Mouse (Mus musculus): ENCODE measurements around the gene Taar8c.
"Not testable (repeated sequence)": the region's sequence is repeated elsewhere in the genome, so short reads cannot be mapped to it uniquely, and the experiment has no call there.

Gene Taar8c

DNA sequence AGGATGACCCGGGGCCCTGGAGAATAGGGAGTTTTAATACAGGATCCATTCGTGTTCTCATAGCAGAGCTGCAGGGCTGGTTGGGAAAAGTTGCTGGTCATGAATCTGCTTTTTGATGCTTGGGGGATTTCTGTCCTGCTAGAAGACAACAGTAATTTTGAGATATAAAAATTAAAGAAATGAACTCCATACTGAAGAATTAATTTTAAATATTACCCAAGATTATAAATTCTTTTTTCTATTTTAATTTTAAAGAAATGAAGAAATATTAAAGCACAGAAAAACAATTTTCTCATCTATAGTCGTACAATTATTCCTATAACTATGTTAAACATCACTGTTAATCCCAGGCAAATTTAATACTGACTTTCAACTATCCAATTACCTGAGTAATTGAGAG is at the start of gene Taar8c:
Gene Taar8c, minus strand, starts transcription at position 101 of the 400 bp plus-strand sequence.
- not testable (repeated sequence) for DNase-seq (ENCODE audit: low spot score)

- no peak for DNase-seq (ENCODE audit: low spot score)
Measured at GRCm38 (mm10) chr10:24150086-24150485, 48.4 kb upstream of the Taar8c start.

GRCm38 (mm10) chr10:24149135-24149781 is 47.5 kb upstream of the Taar8c start, which contains the start of gene Stx7:
TSS of gene Stx7 (plus strand) at chr10:24149302.
- peak; percentile 61 for DNase-seq (ENCODE audit: low spot score)

GRCm38 (mm10) chr10:24142735-24143134 is 41.0 kb upstream of the Taar8c start:
- DNase-seq (ENCODE audit: low spot score): no peak

DNA sequence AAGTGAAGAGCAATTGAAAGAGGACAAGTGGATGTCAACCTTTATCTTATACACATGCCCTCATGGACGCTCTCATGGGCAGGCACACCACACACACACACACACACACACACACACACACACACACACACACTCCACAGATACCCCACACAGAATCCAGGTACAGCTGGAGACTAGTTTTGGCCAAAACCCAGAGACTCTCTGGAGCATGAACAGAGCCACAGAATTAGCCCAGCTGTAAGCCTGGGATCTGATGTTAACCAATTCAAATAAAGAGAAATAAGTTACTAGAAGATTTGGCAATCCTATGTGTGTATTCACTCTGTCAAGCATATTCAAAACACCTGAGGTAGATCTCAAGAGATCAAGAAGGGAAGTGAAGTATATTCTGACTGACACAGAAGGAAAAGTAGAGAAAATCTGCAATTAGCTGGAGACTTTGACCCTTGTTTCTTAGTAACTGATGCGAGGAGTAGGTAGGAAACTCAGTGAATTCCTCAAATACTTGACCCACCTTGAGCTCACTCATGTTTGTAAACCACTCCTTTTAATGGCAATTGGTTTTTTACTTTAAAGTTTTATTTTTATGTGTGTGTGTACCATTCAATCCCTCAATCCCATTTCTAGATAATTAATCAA is 37.0 kb upstream of the Taar8c start:
- no peak for DNase-seq (ENCODE audit: low spot score)

GRCm38 (mm10) chr10:24134071-24134645 is 32.4 kb upstream of the Taar8c start:
- DNase-seq (ENCODE audit: low spot score): no peak

DNA sequence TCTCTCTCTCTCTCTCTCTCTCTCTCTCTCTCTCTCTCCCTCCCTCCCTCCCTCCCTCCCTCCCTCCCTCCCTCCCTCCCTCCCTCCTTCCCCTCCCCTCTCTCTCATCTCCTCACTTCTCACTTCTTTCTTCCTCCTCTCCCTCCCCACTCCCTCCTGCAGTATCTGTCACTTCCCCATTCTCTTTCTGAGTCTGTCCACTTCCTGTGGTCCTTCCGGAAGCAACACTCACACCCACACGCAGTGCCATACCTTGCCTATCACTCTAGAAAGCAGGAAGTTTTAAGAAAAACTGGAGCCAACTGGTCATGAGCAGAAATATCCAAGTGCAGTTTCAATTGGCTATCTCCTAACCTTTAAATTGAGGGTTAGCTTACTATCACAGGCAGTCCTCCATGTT is 31.4 kb upstream of the Taar8c start:
- DNase-seq (ENCODE audit: low spot score): no peak

GRCm38 (mm10) chr10:24132273-24132672 is 30.6 kb upstream of the Taar8c start:
- no peak for DNase-seq (ENCODE audit: low spot score)

DNA sequence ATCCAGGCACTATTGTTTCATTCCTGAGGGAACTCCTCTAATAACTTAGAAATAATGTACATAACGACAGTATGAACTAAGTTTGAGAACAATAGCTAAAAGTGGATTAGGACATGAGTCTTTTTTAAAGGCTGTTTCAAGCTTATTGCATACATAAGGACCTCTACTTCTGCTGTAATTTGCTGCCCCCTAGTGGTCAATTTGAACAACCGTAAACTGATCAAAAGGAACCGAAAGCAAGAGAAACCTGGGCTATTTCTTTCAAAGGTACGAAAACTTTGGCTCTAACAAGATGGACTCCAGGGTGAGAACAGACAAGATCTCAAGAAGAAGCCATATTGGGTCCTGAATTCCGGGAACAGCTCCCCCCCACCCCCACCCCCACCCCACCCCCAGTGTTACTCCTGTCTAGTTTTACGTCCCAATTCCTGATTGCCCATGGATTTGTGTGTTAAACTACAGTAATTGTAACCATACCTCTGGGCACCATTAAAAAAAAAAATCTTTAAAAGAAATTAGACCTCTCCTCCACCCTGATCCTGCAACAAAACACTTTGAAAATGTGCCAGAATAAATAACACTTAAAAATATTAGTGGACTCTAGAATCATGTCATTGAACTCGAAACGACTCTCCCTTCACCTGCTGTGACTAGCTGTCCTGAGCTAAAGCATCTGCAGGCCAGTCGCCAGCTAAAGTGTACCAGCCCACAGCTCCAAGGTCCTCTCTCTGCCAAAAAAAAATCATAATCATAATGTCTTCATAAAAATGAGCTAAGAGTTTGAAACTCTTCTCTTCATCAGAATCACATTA is 29.9 kb upstream of the Taar8c start:
- DNase-seq (ENCODE audit: low spot score): no peak

DNA sequence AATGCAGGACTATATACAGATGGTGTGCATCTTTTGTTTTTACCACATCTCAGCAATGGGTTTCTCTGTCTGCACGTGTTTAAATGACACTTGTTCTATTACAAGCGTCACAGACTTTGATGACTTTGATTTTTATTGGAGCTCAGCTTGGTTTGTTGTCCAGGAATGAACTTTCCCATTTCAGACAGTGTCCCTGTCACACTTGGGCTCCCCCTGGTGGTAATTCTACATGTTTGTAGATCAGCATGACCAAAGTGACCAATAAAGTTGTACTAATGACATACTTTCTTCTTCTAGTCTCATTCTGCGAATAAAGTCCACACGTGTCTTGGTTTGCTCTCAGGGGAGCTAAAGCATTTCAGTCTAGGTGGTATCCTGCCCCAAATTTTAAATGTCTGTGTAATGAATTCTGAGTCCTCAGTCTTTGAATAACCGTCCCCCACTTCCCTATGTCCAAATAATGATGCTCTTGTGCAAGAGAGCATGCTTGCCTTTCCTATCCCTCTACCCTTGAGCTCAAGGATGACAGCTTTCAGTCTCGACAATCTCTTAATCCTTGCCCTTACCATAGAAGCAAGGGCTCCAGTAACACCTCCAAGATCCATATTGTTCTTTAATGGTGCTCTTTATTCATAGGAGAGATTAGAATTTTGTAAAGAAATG is 9.5 kb upstream of the Taar8c start:
- no peak for DNase-seq (ENCODE audit: low spot score)

DNA sequence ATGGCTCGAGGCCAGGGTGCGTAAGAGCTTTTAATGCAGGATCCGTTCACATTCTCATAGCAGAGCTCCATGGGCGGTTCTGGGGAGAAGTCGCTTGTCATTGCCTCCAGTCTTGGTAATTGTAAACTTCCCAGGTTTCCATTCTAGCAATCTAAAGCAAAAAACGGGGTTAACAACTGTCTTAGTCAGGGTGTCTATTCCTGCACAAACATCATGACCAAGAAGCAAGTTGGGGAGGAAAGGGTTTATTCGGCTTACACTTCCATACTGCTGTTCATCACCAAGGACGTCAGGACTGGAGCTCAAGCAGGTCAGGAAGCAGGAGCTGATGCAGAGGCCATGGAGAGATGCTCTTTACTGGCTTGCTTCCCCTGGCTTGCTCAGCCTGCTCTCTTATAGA is 7.7 kb upstream of the Taar8c start, which contains the start of gene Taar9:
Gene Taar9, minus strand, starts transcription at position 101 of the 400 bp plus-strand sequence.
- DNase-seq (ENCODE audit: low spot score): not testable (repeated sequence)

DNA sequence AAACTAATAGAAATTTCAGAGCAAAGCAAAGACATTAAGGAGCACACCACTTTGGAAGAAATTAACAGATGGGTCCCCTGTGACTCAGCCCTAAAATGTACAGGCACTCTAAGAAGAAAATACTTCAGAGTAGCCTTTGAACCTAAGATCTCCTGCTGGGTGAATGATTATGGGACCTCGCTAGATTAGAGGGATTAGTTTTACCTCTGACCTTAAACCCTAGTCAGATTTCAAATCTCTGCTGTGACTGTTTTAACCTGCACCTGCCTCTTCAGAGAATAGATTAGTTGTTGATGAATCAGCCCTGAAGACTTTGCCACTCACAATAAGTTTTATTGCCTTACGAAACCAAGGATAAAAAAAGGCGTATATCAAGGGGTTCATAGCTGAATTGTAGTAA is 6.5 kb upstream of the Taar8c start:
- DNase-seq (ENCODE audit: low spot score): no peak

DNA sequence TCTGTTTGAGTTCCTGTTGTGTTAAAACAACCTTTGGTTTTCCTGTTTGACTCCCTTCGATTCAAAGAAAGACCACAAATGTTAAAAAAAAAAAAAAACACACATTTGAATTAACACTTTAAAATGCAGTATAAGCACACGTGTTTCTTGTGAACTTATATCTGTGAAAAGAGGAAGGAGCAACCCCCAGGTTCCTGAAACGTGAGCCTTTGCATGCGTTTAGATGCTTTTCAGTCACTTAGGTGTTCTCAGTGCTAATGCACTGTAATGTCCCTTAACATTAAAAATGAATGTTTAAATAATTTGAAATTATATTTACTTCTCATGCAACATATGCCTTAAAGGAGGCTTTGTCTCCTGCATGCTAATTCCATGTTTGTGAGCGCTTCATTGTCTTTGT is 6.0 kb upstream of the Taar8c start:
- DNase-seq (ENCODE audit: low spot score): no peak

DNA sequence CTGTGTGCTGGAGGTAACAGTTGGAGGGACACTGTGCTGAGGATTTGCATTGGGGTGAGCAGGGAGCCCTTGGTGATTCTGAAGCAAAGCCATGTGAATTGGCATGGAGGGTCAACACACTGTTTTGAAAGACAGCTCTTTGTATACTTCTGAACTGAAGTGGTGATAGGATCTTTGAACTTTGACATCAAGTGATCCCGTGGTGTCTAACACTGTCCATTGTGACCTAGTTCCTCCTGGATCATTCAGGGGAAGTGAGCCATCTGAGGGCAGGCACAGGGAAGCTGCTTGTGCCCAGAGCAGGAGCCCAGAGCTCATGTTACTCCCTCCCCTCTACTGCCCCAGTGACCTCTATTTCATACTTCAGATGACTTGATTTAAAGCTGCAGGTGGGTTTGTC is 1.6 kb upstream of the Taar8c start:
- DNase-seq (ENCODE audit: low spot score): not testable (repeated sequence)

DNA sequence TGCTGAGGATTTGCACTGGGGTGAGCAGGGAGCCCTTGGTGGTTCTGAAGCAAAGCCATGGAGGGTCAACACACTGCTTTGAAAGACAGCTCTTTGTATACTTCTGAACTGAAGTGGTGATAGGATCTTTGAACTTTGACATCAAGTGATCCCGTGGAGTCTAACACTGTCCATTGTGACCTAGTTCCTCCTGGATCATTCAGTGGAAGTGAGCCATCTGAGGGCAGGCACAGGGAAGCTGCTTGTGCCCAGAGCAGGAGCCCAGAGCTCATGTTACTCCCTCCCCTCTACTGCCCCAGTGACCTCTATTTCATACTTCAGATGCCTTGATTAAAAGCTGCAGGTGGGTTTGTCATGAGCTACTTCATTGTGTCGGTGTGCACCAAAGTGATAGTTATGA is 4.7 kb downstream of the Taar8c start:
- DNase-seq (ENCODE audit: low spot score): not testable (repeated sequence)

DNA sequence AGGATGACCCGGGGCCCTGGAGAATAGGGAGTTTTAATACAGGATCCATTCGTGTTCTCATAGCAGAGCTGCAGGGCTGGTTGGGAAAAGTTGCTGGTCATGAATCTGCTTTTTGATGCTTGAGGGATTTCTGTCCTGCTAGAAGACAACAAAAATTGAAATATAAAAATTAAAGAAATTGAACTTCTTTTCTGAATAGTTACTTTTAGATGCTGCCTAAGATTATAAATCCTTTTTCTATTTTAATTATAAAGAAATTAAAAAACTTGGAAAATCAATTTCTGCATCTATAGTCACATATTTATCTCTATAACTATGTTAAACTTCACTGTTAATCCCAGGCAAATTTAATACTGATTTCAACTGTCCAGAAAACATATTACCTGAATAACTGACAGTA is 9.5 kb downstream of the Taar8c start, which contains the start of gene Taar8b:
Gene Taar8b, minus strand, starts transcription at position 101 of the 400 bp plus-strand sequence.
- no peak for DNase-seq (ENCODE audit: low spot score)

GRCm38 (mm10) chr10:24087168-24087567 is 14.5 kb downstream of the Taar8c start:
- DNase-seq (ENCODE audit: low spot score): no peak

- no peak for DNase-seq (ENCODE audit: low spot score)
Measured at GRCm38 (mm10) chr10:24086555-24086954, 15.2 kb downstream of the Taar8c start.

DNA sequence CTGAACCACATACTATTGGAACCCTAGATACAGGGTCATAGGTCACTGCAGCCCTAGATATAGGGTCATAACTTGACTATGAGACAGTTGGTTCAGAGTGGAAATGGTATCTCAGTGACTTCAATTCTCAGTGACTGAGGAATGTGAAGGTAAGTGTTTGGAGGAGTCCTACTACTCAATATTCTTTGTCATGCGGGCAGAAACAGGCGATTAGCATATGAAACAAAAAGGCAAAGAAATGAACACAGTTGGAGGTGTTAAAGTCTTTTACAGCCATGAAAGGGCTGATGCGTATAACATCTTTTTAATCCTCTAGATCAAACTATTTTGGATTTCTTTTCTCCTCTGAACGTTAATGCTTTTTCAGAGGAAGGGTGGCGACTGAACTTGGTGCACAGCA is 15.8 kb downstream of the Taar8c start:
- DNase-seq (ENCODE audit: low spot score): no peak

GRCm38 (mm10) chr10:24080166-24080565 is 21.5 kb downstream of the Taar8c start:
- no peak for DNase-seq (ENCODE audit: low spot score)

- DNase-seq (ENCODE audit: low spot score): not testable (repeated sequence)
Measured at GRCm38 (mm10) chr10:24076200-24076599, 25.5 kb downstream of the Taar8c start, which contains the start of gene Taar8a. TSS of gene Taar8a (plus strand) at chr10:24076500.

- DNase-seq (ENCODE audit: low spot score): not testable (repeated sequence)
Measured at GRCm38 (mm10) chr10:24074751-24075150, 27.0 kb downstream of the Taar8c start.

Data from urinary bladder, postnatal 10 days (tissue).